Mouse (Mus musculus) lung, adult 2 months (tissue): ENCODE measurements around the gene Sfrp4. TPM values are rescaled to one million over a fixed set of nuclear protein-coding genes. Genes with fewer than 3 reads are reported as not detected.
"Not testable (repeated sequence)": the region's sequence is repeated elsewhere in the genome, so short reads cannot be mapped to it uniquely, and the experiment has no call there.

Source experiments
- DNase-seq: peaks from one replicate; pipeline ENCODE4 v3.0.0; 2022
- H3K4me1 ChIP-seq: fragments of 200-500 bp; 2 replicates; pipeline ENCODE4 v1.6.1; 2011; ENCODE audit warnings: low read length; ENCODE audit not compliant: control insufficient read depth, insufficient read depth
- H3K4me3 ChIP-seq: fragments of 200-500 bp; replicated peaks from 2 replicates; pipeline ENCODE3; 2011; ENCODE audit warnings: low read depth, mild to moderate bottlenecking, control low read depth, low read length; ENCODE audit errors: extremely low read depth
- CTCF ChIP-seq: fragments of 200-500 bp; IDR thresholded peaks from 2 replicates; pipeline ENCODE4 v1.5.1; 2011; ENCODE audit warnings: mild to moderate bottlenecking, low read length, control low read depth; ENCODE audit not compliant: insufficient read depth
- POLR2A ChIP-seq: fragments of 200-500 bp; IDR thresholded peaks from 2 replicates; pipeline ENCODE4 v1.6.1; 2011; ENCODE audit warnings: low read depth, mild to moderate bottlenecking, control low read depth, low read length, borderline replicate concordance; ENCODE audit errors: extremely low read depth
- WGBS: fragments of 180-500 bp; shearing (Covaris S2); methylation state at CpG from one replicate; pipeline ENCODE4 v1.1.7; 2018; 5-methylcytosine and 5-hydroxymethylcytosine counted together
- polyA plus RNA-seq: library from polyadenylated mRNA; depleted of rRNA; stranded (reverse); fragments of >200 nt; gene quantifications from 2 replicates; pipeline ENCODE4 v1.2.3, GENCODE M21; 2012; rRNA removed

Sfrp4 gene
- 1.9 and 4.2 TPM in 2 replicates for polyA plus RNA-seq

DNA sequence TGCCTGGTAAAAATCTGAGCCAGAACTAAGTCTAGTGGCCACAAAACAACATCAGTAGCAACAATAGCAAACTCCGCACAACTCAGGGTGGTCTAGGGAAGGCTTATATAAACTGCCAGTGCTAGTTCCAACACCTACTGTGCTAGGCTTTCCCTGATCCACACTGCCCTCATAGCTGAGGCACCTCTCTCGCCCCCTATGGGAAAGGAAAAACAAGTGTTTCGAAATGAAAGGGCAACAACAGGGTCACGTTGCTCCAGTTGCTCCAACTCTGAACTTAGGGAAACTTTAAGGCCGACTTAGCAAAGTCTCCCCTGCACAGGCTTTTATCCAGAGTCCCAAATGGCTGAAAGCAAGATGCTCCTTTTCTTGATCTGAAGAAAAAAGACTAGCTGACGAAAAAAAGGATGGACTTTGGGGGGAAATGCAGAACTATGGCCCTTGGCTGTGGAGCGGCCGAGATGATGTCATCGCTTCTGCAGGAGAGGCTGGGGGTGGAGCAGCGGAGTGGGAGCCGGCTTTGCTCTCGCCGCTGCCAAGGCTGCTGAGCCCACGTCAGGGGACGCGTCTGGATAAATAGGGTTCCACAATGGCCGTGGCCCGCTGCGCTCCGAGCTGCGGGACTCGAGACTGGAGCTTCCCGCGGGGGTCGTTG, at the start of gene Sfrp4:
Sfrp4 (plus strand) TSS at position 532 of the 655 bp plus-strand sequence.
- TF ChIP-seq CTCF = peak; percentile 27; the same call in 1 of the 2 replicates
- no peak for TF ChIP-seq POLR2A
- Histone ChIP-seq H3K4me3 (peak within 1 kb of the TSS; percentile 40), H3K4me1 (peaks cover 4% of the 10 kb centered on the region)
- DNase-seq = peak; percentile 19
- 5% methylated on average over 25 of the region's 25 CpGs for whole genome bisulfite sequencing

- DNase-seq, H3K4me1 ChIP-seq, H3K4me3 ChIP-seq: not testable (repeated sequence)
- WGBS = 84% methylated on average over 2 of the region's 2 CpGs
Observed at GRCm38 (mm10) chr13:19574723-19575122, 48.2 kb upstream of the Sfrp4 start.

GRCm38 (mm10) chr13:19575947-19576346, 47.0 kb upstream of the Sfrp4 start:
- TF ChIP-seq POLR2A (no peak), CTCF (no peak)
- no peak overlapping the region for H3K4me3 ChIP-seq
- DNase-seq = no peak
- 83% methylated on average over 3 of the region's 3 CpGs for WGBS
- H3K4me1 ChIP-seq = no peaks in the 10 kb centered on the region

DNA sequence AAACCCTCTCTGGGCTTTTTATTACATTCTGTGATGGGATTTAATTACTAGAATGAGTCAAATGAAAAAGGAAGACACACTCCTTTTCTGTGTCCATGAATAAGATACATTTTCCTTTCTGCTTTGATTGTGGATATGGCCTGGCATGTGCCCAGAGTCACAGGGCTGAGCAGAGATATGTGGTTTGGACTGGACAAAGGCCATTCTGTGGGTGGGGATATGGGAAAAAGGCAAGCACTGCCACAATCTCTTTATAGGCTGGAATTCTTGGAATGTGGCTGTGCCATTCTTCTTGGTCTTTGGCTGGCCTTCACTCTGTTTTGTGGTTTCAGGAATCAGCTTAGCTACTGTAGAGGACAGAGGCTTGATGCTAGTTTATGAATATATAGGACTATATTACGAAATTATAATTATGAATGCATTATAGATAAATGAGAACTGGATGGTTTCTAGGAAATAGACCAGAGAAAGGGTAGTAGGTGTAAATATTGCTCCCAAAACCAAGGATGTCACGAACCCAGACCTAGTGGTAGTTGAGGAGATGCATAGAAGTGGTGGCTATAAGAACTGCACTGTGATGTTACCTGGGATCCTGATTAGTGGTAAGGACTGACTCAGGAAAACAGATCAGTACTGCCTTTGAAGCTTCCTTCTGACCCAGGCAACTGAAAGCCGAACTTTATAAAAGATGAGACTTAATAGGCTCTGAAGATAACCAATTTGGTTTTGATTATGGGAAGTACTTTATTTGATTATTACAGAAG, 31.7 kb upstream of the Sfrp4 start:
- H3K4me1 ChIP-seq = no peaks in the 10 kb centered on the region
- TF ChIP-seq CTCF = no peak
- no peak for TF ChIP-seq POLR2A
- no peak overlapping the region for H3K4me3 ChIP-seq
- WGBS = 85% methylated on average over 3 of the region's 3 CpGs
- no peak for DNase-seq

GRCm38 (mm10) chr13:19595141-19595540, 27.8 kb upstream of the Sfrp4 start:
- Histone ChIP-seq H3K4me1 (no peaks in the 10 kb centered on the region), H3K4me3 (no peak overlapping the region)
- 91% methylated on average over 1 of the region's 1 CpGs for WGBS
- DNase-seq = no peak
- TF ChIP-seq POLR2A = no peak

GRCm38 (mm10) chr13:19599242-19599641, 23.7 kb upstream of the Sfrp4 start:
- Histone ChIP-seq H3K4me1 (no peaks in the 10 kb centered on the region), H3K4me3 (no peak overlapping the region)
- DNase-seq = no peak
- TF ChIP-seq CTCF = no peak
- no peak for TF ChIP-seq POLR2A
- WGBS = 62% methylated on average over 6 of the region's 6 CpGs

GRCm38 (mm10) chr13:19602531-19602930, 20.4 kb upstream of the Sfrp4 start:
- 78% methylated on average over 1 of the region's 1 CpGs for WGBS
- H3K4me1 ChIP-seq = no peaks in the 10 kb centered on the region
- H3K4me3 ChIP-seq = no peak overlapping the region
- TF ChIP-seq CTCF = no peak
- TF ChIP-seq POLR2A = no peak
- DNase-seq = no peak

GRCm38 (mm10) chr13:19603719-19604118, 19.2 kb upstream of the Sfrp4 start:
- TF ChIP-seq POLR2A (no peak), CTCF (no peak)
- H3K4me3 ChIP-seq = no peak overlapping the region
- 58% methylated on average over 1 of the region's 1 CpGs for WGBS
- DNase-seq = no peak
- no peaks in the 10 kb centered on the region for H3K4me1 ChIP-seq

DNA sequence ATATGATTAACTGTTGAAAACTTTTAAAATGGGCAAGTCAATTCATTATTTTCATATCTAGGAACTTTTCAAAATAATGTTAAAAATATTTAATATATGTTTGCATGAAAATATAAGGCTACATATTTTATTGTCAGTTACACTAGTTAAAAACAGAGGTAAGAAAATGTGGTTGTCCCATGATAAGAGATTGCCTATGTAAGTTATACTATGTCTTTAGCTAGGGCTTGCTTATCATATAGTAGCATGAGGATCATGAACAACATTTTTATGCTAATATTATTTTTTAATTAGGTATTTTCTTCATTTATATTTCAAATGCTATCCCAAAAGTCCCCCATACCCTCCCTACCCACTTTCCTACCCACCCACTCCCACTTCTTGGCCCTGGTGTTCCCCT, 18.0 kb upstream of the Sfrp4 start:
- TF ChIP-seq CTCF (no peak), POLR2A (no peak)
- DNase-seq = no peak
- Histone ChIP-seq H3K4me3 (no peak overlapping the region), H3K4me1 (no peaks in the 10 kb centered on the region)

- DNase-seq = no peak
- TF ChIP-seq CTCF = no peak
- no peak for TF ChIP-seq POLR2A
- no peak overlapping the region for H3K4me3 ChIP-seq
Observed at GRCm38 (mm10) chr13:19608120-19608519, 14.8 kb upstream of the Sfrp4 start.

More at GRCm38 (mm10) chr13:19608120-19608519, 14.8 kb upstream of the Sfrp4 start:
- no peaks in the 10 kb centered on the region for H3K4me1 ChIP-seq
